Mouse (Mus musculus) erythroblast, embryonic 14.5 days (primary cell): ENCODE results near the gene Hivep2.

Experiments used
- GATA1 ChIP-seq: IDR thresholded peaks from 2 replicates; pipeline ENCODE4 v1.6.1; 2012; ENCODE audit warnings: low read length, inconsistent platforms, mixed read lengths
- TAL1 ChIP-seq: IDR thresholded peaks from 3 replicates; pipeline ENCODE4 v1.6.1; 2012; ENCODE audit warnings: low read length, inconsistent platforms, mixed read lengths

DNA sequence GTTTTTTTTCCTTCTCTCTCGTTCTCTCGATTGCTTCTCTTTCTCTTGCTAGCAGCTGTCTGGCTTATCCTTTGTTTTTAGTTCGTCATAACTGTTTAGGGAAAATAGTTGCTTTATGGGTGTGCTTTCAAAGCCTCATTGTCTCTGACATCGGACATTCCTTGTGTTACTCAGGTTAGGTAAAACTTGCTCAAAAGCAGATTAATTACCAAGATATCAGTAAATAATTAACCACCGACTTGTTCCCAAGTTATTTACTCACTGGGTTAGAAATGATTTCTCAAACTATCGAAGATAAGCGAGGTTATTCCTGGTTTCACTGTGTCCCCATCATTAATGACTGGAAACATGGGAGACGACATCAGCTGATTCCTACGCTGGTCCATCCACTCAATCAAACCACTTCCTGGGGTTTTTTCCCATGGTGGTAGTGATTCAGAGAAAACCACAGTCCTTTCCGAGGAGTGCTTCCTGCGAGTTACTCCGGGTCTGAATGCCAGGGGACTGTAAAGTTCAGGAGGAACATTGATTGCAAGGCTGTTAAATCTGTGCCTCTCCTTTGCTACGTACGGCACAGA, 64.7 kb downstream of the Hivep2 start:
- TF ChIP-seq GATA1 (no peak), TAL1 (no peak)
